Mouse (Mus musculus) skeletal muscle tissue, postnatal 0 days (tissue): ENCODE measurements around the gene Dhx38. TPM values are rescaled to one million over a fixed set of nuclear protein-coding genes. Genes with fewer than 3 reads are reported as not detected.

Experiments
- polyA plus RNA-seq: library from polyadenylated mRNA; unstranded; fragments of >200 nt; fragmentation: Nextera tagmentation; extraction: Ambion mirVana; gene quantifications from 2 replicates; pipeline ENCODE4 v1.2.1, GENCODE M21; 2015

The Dhx38 gene
- polyA plus RNA-seq = 7.0 and 7.3 TPM in 2 replicates

DNA sequence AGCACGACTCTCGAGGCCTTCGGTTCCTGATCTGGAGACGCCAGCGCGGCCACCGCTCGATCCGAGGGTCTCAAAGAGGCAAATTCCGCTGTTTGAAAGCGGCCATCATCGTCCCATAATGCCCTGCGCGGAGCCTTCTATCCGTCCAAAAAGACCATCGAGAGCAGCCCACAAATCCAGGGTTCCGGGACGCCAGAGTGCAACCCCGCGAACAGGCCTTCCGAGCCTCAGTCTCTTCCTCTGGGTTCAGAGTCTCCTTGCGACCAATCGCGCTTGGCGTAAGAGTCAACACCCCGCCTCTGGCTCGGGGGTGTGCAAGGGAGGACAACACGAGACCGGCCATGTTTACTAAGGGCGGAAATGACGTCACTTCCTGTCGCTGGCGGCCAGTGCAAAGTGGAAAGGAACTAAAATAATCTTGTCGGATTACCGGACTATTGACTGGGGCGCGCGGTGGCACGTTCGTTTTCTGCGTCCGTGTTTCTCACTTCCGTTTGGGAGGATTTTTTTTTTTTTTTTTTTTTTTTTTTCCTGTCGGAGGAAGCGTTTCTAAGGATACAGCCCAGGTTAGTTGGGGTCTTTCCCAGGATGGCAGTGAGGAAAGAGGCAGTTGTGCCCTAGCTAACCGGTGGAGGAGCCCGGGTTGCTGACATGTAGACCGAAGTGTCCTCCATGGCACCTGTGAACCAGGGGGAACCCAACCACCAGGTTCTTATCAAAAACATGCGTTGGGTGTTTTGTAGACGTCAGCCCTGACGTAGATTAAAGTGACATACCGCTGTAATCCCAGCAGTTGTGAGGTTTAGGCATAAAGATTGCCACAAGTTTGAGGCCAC lies at the start of gene Dhx38, which contains the start of gene Txnl4b:
Gene Dhx38 (minus strand): TSS at position 364 of the 836 bp plus-strand sequence.
Gene Txnl4b (plus strand): TSS at position 395 of the 836 bp plus-strand sequence.

DNA sequence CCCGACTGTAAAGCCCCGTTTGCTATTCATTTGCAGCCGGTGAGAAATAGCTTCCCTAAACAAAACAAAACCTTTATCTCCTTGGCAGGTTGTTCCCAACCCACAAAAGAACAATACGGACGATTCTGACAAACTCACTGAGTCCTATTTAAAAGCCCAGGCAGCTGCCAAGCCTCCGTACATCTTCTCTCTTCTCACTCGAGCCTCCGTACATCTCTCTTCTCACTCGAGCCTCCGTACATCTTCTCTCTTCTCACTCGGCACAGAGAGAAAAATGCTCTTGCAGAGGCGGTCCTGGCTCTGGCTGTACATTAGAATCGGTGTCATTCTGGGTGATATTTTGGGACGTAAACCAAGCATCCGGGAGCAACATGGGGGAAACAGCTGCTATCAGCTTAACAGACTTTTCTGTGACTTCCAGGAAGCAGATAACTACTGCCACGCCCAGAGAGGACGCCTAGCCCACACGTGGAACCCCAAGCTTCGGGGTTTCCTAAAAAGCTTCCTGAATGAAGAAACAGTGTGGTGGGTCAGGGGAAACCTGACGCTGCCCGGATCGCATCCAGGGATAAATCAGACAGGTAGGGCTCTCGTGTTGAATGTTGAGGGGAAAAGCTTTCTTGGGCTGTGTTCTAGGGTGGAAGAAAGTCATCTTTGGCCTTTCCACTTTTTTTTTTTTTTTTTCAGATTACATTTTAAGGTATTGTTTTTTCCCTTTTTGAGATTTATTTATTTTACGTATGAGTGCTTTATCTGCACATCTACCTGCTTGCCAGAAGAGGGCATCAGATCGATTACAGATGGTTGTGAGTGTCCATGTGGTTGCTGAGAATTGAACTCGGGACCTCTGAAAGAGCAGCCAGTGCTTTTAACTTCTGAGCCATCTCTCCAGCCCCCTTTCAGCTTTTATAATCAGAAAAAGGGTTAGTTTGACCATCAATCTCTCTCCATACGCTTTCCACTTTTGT lies 48.9 kb upstream of the Dhx38 start, which contains the start of gene Pkd1l3:
Gene Pkd1l3 (plus strand): TSS at position 275 of the 968 bp plus-strand sequence.

DNA sequence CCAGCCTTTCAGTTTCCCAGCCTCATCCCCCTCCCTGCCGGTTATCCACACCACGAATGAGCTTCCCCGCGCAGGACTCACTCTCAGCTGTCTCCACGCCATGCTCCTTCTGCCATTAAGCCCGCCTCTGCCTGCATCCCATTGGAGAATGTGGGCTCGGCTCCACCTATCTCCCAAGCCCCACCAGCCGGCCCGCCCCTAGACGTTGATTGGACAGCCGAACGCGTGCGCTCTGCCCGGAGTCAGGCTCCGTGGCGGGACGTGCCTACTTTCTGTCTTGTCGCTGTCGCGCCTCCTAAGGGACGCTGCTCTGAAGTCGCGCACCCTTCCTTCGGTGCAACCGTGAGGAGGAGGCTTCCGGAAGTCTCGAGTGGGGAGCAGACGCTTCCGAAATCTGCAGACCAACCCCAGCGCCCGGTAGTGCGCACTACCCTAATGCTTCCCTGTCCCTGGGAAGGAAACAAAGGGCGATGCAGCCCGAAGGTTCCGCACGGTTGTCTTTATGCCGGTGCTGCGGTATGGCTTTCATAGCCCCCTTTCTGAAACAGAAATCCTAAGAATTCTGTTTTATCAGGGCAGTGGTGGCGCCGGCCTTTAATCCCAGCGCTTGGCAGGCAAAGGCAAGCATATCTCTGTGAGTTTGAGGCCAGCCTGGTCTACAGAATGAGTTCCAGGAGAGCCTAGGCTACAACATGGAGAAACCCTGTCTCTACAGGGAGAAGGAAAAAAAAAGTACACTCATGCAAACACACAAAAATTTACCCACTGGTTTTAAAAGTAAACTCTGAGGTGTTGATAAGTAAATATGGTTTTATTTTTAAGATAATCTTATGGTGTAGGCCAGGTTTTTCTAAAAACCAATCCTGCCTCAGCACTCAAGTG lies 42.9 kb upstream of the Dhx38 start, which contains the start of gene Dhodh:
Gene Dhodh (minus strand): TSS at position 403 of the 882 bp plus-strand sequence.

DNA sequence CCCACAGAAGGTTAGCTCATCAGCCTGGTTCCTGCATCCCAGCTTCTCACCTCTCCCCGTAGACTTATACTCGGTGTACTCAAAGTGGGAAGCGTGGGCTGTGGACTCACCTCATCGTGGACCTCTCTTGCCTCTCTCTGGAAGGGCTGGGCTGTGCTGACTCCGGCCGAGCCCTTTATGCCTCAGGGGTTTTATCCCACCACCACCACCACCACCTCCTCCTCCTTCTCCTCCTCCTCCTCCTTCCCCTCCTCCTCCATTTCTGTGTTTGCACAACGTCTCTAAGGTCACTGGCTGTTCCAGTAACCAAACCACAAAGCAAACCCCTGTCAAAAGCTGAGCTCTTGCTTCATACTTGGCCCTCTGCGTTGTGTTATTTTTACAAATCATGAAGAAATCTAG lies 13.2 kb upstream of the Dhx38 start, which contains the start of gene Hp:
Gene Hp (minus strand): TSS at position 273 of the 402 bp plus-strand sequence.

Other genes starting within 250 kb of the Dhx38 start
- not detected in 2 replicates for gene Pmfbp1, start 71.8 kb downstream of the Dhx38 start, polyA plus RNA-seq
- gene Txnl4b, start within 50 bp of the Dhx38 start, polyA plus RNA-seq = 17.7 and 17.8 TPM in 2 replicates
- 3.9 and 48.4 TPM in 2 replicates for gene Hp, start 13.3 kb upstream of the Dhx38 start, polyA plus RNA-seq
- 19.8 and 22.7 TPM in 2 replicates for gene Dhodh, start 42.8 kb upstream of the Dhx38 start, polyA plus RNA-seq
- 0.04 and 0.15 TPM in 2 replicates for gene Pkd1l3, start 48.7 kb upstream of the Dhx38 start, polyA plus RNA-seq
- 54.9 and 58.1 TPM in 2 replicates for gene Ist1, start 127.4 kb upstream of the Dhx38 start, polyA plus RNA-seq
- gene Zfp821, start 139.7 kb upstream of the Dhx38 start, polyA plus RNA-seq = 8.3 and 9.0 TPM in 2 replicates
- gene Atxn1l, start 171.9 kb upstream of the Dhx38 start, polyA plus RNA-seq = 3.2 and 3.3 TPM in 2 replicates
- 16.7 and 18.4 TPM in 2 replicates for gene Ap1g1, start 212.7 kb upstream of the Dhx38 start, polyA plus RNA-seq